Mouse (Mus musculus) left cerebral cortex, adult 11 months (tissue): ENCODE measurements around the gene Foxp1.

Source experiments
- DNase-seq: peaks from one replicate; pipeline ENCODE4 v3.0.0; 2022; ENCODE audit warnings: low spot score

Foxp1 gene

DNA sequence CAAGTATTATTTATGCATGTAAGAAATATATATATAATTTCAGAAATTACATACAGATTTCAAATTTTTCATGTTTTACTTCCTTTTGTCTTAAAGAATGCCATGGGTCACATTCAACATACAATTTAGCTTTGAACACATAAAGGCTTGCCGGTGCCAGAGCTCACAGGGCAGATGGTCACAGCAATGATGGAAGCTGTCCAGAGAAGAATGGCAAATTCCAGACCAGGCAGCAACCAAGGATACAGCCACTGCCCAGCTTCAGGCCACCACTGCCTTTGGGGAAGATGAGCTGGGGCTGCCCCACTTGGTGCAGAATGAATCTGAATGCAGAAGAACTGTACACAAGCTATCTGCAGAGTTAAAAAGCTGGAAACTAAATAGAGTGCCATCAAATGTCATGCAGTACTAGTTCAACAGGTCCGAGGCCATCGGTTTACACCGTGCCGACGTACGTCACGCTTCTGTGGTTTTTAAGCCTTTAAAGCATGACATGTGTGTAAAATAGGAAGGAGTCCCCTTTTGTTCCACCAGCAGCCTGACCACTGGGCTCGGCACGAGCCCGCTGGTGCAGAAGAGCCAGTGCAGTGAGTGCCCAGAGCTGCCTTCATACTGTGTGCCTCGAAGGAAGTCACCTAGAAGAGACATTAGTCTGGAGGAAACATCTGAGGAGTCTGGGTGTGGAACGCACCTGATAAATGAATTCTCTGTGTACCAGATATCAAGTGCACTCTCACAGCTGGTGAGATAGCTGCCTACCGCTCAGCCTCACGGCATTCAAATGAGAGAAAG, 239.5 kb downstream of the Foxp1 start:
- no peak for DNase-seq

DNA sequence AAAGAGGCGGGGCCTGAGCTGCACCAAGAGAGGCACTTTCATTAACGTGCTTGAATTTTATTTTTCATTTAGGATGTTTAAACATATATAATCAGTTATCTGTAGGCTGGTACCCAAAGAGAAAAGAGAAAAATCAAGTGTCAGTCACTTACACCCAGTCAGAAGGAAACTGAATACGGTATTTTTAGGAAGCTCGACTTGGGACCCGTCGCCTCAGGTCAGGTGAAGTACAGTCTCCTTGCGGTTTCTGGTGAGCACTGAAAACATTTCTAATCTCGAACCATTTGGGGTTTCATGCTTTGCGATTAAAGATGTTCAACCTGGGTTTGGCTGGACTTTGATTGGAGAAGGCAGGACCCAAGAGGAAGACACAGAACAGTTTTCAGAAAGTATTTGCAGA, 241.1 kb downstream of the Foxp1 start:
- DNase-seq: no peak

DNA sequence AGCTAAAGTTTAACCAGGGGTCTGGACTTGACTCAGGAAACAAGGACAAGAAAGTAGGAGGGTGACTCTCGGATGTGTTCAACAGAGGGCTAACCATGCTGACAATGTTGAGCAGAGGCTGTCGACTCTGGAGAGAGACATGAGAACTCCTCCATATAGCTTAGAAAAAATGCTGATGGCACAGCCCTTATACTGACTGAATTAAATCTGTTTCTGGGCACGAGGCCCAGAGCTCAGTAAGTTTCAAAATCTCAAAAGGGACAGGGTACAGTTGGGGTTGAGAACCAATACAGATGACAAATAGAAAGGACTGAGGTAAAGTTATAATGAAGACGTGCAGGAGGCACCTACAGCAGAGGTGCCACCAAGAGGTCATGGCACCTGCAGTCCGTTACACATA, 241.9 kb downstream of the Foxp1 start:
- no peak for DNase-seq

DNA sequence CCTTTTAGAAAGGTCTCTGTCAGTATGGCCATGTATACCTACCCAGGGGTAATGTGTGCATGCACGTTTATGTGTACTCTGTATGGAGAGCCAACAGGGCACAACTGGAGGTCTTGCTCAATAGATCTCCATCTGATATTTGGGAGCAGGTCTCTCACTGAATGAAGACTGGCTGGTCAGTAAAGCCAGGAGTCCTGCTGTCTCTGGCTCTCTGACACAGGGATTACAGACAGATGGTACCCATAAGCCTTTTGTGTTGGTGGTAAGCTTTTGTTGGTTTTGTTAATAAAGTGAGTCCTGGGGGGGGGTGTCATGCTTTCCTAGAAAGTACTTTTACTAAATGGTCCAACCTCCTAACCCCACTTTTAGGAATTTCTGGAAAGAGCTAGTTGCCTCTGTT, 245.3 kb downstream of the Foxp1 start:
- no peak for DNase-seq

DNA sequence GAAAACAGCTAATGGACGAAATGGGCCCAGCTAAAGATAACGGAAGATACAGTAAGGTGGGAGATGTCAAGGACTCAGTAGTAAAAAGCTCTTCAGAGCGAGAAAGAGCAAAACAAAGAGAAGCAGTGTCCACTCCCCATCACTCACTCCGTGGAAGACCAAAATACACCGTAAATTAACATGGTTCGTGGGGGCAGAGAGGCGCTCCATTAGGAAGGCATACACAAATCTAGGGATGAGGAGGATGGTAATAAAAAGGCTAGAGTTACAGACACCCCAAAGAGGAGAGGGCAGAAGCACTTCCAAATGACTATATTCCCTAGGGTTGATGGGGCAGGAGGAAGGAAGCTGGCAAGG, 246.2 kb downstream of the Foxp1 start:
- DNase-seq: no peak

DNA sequence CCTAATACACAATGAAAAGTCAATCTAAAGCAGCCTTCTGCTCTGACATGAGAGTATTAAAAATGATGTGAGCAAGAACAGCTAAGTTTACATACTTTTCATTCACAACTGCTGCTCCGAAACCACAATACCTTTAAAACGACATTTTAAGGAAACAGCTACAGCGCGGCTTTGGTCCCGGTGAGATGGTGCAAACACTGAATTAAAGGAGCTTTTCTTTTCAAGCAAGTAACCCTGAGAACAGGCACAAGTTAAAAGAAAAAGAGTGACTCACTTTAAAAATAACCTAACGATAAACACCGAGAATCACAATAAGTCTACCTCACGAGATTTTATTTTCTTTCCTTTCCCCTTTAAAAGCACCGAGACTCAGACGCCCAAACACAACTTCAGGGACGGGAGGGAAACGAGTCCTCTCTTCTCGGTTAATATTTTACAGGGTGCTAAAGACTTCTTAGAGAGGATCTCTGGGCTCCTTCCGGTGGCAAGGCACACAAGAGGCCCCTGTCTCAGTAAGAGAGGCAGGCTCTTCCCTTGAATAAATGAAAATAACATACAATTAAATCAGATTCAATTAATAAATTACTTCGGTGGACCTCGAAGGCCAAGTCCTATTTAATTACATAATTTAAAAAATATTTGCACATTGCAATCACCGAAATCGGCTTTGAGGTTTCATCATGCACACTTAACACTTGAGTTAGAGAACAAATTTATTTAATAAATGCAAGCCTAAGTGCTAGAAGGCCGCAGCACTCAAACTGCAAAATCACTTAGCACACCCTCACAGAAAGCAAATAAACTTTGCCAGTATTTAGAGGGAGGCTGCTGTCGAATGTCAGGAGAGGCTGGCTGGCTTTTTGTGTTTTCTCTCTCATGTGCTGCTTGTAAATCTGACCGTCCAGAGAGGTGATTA, 246.9 kb downstream of the Foxp1 start:
- no peak for DNase-seq

DNA sequence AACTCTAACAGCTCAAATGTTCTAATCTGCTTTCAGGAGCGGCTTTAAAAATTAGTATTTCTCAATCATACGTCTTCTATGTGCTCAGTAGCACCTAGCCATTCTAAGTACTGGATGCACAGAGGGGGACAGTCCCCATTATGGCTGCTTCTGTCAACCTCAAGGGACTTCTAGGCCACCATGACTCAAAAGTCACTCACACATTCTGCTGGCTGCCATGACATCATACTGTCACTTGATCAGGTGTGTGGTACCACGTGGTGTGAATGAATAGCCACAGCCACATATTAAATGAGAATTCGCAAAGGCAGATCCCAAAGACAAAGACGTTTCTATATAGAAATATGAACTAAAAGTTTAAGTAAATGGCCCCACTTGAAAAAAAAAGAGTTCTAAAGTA, 247.9 kb downstream of the Foxp1 start:
- no peak for DNase-seq

DNA sequence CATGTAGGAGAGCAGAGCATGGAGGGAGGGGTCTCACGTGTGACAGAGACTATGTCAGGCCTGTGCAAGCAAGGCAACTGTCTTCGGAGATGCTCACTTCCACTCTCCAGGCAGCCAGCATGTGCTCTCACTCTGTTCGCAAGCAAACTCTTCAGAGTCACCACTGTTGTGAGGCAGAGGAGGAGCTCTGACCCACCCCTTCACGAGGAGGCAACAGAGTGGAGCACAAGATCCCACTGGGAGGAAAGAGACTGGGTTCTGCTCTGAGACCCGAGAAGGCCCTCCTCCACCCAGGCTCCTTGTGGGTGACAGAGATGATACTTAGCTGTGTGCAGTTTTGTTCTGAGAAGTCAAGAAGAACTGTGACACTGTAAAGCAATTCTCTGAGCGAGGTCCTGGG, 248.3 kb downstream of the Foxp1 start:
- no peak for DNase-seq

DNA sequence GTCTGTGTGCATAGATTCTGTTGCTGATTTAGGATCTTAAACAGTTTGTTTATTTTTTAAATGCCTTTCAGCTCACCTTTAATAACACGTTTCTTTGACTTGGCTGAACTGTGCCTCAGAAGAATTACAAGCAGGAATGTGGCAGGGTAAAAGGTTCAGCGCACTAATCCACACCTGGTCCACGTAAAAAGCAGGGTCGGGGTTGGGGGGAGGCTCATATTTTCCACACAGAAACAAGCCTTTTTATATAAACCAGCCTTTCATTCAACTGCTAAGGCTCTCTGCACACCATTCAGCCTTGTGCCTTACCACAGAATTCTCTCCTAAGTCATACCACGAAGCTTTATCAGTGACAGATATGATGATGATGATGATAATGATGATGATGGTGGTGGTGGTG, 249.3 kb downstream of the Foxp1 start:
- DNase-seq: no peak

DNA sequence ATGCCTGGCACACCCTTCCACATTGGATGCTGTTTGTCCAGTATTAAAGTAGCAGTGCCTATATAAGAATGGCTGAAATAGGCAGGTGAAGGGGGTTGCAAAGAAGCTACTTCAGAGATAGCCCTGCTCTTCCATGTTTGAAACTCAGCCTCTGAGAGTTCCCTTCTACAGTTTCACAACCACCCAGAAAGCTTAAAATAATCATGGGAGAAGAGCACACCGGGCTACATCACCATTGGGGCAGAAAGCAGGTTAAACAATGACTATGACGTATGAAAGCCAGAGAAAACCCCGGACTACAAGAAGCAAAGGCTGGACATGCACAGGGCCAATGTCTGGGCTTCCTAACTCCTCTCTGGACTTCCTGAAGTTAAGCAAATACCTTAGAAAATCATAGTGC, 250.3 kb downstream of the Foxp1 start:
- no peak for DNase-seq

DNA sequence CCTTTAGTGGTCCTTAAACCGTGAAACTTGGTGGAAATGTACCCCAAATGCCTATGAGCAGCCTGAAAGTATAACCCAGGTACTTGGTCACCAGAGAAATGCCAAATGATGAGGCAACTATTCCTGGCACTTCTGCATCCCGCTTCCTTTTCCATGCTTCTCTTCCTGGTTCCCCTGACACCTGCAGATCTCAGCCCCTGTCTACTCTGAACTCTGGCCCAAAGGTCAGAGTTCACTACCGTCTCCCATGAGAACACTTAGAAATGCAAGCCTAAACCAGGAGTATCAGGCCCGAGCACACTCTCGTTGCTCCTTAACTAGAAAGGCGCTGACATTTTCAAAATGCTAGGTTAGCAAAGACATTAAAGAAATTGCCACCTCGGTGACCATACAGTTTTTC, 250.8 kb downstream of the Foxp1 start:
- no peak for DNase-seq

DNA sequence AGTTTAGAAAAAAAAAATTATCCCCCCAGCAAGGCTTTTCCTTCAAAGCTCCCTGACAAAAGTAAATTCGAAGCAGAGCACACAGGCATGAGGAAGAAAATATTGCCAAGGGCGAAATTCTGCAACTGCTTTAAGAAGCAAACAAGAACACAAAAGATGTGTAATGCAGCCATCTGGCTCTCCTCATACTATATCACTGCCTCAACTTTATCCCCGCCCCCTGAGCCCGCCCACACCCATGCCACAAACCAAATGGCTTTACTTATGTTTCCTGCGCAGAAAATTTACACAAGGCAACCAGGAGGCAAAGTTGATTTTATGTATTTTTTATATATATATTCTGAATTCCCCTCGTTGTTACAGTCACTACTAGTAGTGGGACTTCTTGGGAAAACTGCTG, 252.6 kb downstream of the Foxp1 start:
- DNase-seq: peak; percentile 28

DNA sequence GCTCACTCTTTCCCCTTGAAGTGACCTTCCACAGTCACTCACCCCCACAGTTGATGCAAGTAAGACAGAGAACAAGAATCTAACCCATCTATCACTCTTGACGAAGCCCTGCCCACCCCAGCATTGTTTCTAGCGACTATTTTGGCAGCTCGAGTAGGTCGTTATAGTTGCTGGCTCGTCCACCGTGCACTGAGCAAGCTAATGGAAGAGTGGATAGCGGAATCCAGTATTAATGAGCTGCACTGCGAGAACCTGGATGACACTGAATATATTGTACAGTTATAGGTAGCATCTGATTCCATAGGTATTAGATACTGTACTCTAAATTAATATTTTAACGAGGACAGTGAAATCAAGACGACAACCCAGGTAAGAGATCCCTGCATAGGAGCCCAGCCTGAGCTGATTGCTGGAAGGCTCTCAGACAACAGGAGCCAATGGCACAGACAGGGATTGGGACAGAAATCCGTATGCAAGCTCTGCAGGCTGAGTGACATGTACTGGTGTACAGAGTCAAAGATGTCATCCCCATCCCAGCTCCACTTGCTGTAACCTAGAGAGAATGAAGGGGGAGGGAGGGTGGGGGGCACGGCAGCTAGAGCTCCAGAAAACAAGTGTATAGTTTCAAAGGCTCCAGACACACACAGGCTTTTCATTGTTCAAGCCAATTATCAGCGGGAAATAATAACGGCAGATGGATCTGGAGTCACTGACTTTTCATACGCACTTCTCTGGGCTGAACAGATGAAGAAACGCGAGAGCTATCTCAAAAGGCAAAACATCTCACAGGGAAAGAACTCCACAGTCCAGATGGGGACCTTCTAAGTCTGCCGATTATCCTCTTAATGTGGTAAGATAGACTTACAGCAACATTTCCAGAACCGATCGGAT, 254.1 kb downstream of the Foxp1 start:
- no peak for DNase-seq

DNA sequence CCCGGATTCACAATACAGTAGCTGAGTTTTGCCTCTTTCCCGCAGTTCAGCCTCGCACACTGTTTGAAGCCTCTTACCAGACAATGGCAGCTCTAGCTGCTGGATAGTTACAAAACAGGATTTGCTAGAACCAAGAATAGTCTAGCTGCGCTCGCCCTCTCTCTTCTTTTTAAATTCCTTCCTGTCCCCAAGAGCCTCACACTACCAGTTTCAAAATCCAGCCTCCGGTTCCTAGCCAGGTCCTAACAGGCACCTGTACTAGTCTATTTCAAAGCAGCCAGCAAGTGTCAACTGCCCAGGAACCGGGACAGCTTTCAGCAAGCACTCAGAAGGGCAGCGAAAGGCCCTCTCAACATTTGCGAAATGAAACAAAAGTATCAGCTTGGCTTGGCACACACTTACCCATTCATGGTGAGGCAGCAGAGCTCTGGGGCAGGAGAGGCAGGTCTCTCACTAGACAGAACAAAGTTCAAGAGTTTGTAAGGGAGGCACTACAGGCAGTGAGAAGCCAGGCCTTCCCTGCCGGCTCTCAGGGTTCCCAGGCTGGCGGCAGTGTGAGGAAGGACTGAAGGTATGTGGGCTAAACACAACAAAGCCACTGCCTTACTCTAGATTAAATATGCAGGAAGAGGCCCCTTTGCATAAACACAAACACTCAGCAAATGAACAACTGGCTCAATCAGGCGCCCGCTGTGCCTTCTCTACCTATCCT, 256.4 kb downstream of the Foxp1 start:
- no peak for DNase-seq

DNA sequence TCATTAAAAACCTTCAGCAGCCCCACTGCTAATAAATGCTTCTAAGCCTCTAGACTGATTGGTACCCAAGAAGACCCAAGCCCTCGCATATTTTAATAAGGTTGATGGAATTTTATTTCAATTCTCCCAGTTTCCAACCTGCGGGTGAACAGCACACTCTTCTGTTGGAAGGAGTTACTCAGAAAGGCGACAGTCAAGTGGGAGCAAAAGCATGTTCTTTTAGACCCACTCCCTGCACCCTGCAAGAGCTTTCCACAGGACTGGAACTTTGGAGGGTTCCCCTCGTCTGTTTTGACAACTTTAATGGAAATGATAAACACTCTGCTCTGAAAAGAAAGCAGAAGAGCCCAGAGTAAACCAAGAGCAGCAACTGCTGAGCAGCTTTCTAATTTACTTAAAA, 257.3 kb downstream of the Foxp1 start:
- DNase-seq: no peak

DNA sequence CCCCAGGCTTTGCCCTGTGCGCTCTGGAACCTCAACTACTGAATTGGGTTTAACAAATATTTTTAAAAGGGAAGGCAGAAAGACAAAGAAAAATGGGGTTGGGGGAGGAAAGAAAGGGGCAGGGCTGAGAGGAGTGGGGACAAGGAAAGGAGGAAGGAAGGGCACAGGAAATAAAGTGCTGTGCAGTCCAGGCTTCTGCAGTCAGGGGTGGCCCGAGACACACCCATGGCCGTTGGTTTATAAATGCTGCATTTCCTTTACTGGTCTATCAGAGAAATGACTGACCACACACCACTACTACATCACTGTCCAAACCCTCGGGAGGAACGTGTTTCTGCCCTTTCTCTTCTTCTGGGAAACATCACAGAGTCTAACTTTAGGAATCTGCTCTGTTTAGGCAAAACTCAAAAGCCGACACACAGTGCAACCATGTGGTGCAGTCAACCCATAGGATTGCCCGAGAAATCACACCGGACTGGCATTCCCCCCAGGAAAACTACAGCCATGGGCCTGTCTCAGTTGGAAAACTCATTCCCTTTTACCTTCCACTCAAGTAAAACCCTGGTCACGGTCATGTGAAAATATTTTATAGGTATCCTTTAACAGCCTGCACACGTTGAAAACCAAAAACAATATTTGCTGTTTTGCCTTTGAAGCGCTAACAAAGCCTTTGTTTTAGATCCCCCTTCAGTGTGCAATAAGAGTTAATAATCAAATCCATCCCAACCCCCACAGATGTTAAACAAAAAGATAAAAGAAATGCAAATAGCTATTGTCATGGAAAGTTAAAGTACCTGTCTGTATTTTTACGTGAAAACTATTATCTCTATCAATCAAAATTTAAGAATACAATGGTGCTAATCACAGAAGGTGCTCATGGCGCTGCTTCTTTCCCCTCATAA, 258.1 kb downstream of the Foxp1 start:
- DNase-seq: no peak

DNA sequence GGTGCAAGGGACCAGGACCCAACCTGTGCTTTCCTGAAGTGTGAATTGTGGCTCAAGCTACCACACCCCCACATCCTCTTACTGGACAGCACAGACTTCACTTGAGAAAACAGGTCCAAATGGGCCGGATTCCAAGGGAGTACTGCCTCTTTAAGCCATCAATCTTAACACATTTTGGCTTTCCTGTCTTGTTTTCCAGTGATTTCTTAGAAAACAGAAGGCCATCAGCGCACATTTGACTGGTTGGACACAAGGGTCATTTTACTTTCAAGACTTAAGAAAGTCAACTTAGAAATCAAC, 258.7 kb downstream of the Foxp1 start:
- DNase-seq: no peak

DNA sequence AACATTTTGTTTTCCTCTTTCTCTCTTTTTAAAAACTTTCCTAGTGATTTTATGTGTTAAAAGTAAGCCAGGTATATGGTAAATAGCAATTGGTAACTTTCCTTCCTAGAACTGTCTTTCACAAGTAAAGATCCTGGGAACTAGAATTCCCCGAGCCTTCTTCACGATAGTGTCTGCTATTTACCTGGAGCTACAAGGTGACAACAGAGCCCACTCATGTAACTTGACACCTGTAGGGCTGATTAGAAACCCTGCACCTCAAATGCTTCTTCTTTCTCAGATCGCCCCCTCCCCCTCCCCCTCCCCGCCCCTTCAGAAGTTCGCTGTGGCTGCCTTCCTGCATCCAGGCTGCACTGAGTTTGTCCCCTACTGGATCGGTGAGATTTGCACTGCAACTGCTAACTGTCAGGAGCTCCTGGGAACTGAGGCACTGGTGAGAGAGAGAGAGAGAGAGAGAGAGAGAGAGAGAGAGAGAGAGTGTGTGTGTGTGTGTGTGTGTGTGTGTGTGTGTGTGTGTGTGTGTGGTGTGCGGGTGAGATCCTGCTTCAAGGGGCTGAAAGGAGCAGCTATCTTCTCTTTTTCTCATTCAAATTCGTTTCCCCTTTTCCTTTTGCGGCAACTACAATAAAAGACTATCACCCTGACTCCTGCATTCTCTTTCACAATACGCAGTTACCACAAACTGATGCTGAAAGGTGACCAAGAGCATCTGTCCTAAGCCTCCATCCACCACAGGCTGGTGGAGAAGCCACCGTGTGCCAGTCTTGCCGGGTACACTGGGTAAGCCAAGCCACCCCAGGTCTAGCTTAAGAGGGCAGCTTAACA, 259.2 kb downstream of the Foxp1 start:
- DNase-seq: no peak

DNA sequence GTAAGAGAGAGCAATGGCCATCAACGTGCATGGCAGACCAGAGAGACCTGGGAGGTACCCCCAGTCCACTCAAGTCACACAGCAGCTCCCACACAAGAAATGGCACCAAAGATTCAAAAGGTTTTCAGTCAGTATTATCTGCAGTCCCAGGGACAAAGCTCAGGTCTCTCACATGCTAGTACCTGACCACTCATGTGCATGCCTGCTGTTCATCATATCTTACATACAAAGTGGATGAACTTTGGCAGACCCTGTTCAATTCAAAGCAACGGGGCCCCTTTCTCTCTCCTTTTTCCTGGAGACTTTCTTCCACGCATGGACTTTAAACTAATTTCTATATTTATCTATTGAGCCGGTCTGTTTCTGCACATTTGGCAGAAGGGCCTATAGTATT, 260.8 kb downstream of the Foxp1 start:
- no peak for DNase-seq
